Mouse (Mus musculus) G1E (cell line): ENCODE results near the gene Tubgcp6. TPM values are rescaled to one million over a fixed set of nuclear protein-coding genes. Genes with fewer than 3 reads are reported as not detected.

ENCODE experiments used
- ATAC-seq: 2 replicates; pipeline ENCODE4 v1.8.0; 2016; ENCODE audit warnings: mild to moderate bottlenecking; ENCODE audit not compliant: insufficient number of reproducible peaks, poor library complexity, low FRiP score, severe bottlenecking; ENCODE audit errors: extremely low read depth
- DNase-seq: peaks from one replicate; pipeline ENCODE4 v3.0.0; 2012; ENCODE audit warnings: low spot score
- H3K27me3 ChIP-seq: 2 replicates; pipeline ENCODE4 v1.6.1; 2012; ENCODE audit warnings: mild to moderate bottlenecking, low read length, inconsistent platforms; ENCODE audit not compliant: insufficient read depth
- H3K36me3 ChIP-seq: replicated peaks from 2 replicates; pipeline ENCODE3; 2012; ENCODE audit warnings: mild to moderate bottlenecking, inconsistent platforms
- H3K4me1 ChIP-seq: 2 replicates; pipeline ENCODE4 v1.6.1; 2012; ENCODE audit warnings: low read depth, low read length, inconsistent platforms, mixed read lengths; ENCODE audit not compliant: insufficient read depth
- H3K4me3 ChIP-seq: 2 replicates; pipeline ENCODE4 v1.5.1; 2012; ENCODE audit warnings: low read depth, mild to moderate bottlenecking, inconsistent platforms, low read length, moderate library complexity, mixed read lengths
- H3K9me3 ChIP-seq: replicated peaks from 2 replicates; pipeline ENCODE4 v1.6.1; 2012; ENCODE audit warnings: inconsistent platforms
- CTCF ChIP-seq: IDR thresholded peaks from 2 replicates; pipeline ENCODE4 v1.5.1; 2012; ENCODE audit warnings: low read depth, low read length, inconsistent platforms, mixed read lengths
- GATA1 ChIP-seq: IDR thresholded peaks from 2 replicates; pipeline ENCODE4 v1.6.1; 2012; ENCODE audit warnings: borderline replicate concordance, low read length, inconsistent platforms, mixed read lengths
- GATA2 ChIP-seq: IDR thresholded peaks from 2 replicates; pipeline ENCODE4 v1.6.1; 2012; ENCODE audit warnings: low read depth, low read length, inconsistent platforms, borderline replicate concordance
- POLR2AphosphoS5 ChIP-seq: IDR thresholded peaks from 2 replicates; pipeline ENCODE4 v1.6.1; 2012; ENCODE audit warnings: low read depth, low read length, inconsistent platforms; ENCODE audit not compliant: insufficient replicate concordance
- TAL1 ChIP-seq: conservative IDR thresholded peaks from 2 replicates; pipeline ENCODE4 v1.6.1; 2012; ENCODE audit warnings: low read depth, low read length, inconsistent platforms, mixed read lengths
- polyA plus RNA-seq: library from polyadenylated mRNA; stranded (reverse); fragments of >175 nt; gene quantifications from 2 replicates; pipeline ENCODE4 v1.2.3, GENCODE M21; 2012
- total RNA-seq, 2 experiments: library from RNA; stranded (forward) in 1 of 2; stranded (reverse) in 1 of 2; fragments of 200-1000 nt in 1 of 2; fragments of >200 nt in 1 of 2; fragmentation: Nextera tagmentation in 1 of 2; gene quantifications; 2 replicates each; pipeline ENCODE4 v1.2.3; 2014 to 2017

Gene Tubgcp6
- total and polyA plus RNA-seq, 3 experiments = 19.3 to 55.2 (median 31.8) TPM

DNA sequence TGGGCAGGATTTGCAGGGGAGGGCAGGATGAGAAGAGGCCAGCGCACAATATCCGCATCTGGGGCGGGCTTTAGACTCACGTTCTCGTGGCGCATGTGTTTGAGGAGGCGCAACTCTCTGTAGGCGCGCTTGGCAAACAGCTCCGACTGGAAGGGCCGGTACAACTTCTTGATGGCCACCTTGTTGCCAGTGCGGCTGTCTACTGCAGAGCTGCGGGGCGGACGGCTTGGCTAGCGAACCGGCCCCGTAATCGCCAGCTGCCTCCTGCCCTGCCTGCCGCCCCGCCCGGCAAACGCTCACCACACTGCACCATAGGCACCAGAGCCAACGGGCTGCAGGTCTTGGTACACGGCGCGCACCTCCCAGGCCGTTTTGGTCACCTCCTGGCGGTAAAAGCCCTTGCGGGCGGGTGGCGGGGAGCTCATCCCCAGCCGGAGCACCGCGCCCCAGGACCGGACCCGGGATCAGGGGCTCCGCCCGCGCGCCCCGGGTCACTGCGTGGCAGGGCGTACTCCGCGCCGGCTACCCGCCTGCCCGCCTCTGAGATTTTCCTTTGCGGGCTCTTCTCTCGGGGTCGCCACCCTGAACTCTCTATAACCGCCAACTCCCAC lies 17.2 kb upstream of the Tubgcp6 start:
- Histone ChIP-seq H3K4me1 (0 out of 2 replicates have a peak, but pooled peaks cover 2% of the 10 kb centered on the region), H3K36me3 (no peaks in the 10 kb centered on the region), H3K27me3 (peaks cover 72% of the 10 kb centered on the region), H3K4me3 (no peak overlapping the region), H3K9me3 (no peaks in the 10 kb centered on the region)
- no peak for DNase-seq
- ATAC-seq = no peak
- no peak for TF ChIP-seq GATA2
- TF ChIP-seq CTCF = no peak
- no peak for TF ChIP-seq TAL1
- TF ChIP-seq GATA1 = no peak

DNA sequence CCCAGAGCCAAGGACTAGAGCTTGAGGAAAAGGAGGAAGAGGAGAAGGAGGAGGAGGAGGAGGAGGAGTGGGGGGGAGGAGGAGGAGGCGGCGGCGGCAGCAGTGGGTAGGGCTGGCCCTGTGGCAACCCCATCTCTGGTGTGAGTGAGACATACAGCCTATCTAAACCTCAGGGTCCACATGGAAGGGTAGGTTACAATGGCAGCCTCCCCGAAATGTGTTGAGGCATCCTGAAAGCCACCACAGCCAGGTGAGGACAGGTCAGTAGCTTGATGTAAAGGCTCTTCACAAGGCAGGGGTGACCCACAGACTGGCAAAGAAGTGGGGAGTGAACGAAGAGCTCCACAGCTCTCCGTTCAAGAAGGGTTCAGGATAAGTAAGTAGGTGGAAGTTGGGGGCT lies 15.6 kb upstream of the Tubgcp6 start:
- H3K9me3 ChIP-seq = no peaks in the 10 kb centered on the region
- DNase-seq = no peak
- 0 out of 2 replicates have a peak, but pooled peaks cover 2% of the 10 kb centered on the region for H3K4me1 ChIP-seq
- H3K36me3 ChIP-seq = no peaks in the 10 kb centered on the region
- peaks cover 69% of the 10 kb centered on the region for H3K27me3 ChIP-seq
- no peak overlapping the region for H3K4me3 ChIP-seq
- no peak for ATAC-seq
- no peak for TF ChIP-seq CTCF
- TF ChIP-seq TAL1 = no peak
- no peak for TF ChIP-seq POLR2AphosphoS5
- no peak for TF ChIP-seq GATA1
- TF ChIP-seq GATA2 = no peak

DNA sequence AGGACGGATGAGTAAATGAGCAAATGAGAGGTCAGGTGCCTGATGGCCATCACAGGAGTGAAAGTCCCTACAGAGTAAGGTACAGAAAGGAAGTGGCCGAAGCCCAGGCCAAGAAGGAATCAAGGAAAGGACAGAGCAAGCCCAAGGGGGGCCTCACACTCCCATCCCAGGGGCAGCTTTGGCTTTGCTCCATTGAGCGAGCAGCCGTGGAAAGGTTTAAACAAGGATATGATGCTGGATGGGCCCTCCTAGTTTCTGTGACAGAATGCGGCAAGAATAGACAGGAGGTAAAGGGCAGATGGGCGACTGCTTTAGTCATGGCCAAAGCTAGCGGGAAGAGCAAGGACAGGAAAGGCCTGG lies 15.1 kb upstream of the Tubgcp6 start:
- DNase-seq = no peak
- H3K36me3 ChIP-seq = no peaks in the 10 kb centered on the region
- peaks cover 66% of the 10 kb centered on the region for H3K27me3 ChIP-seq
- TF ChIP-seq POLR2AphosphoS5 (no peak), TAL1 (no peak), GATA1 (no peak), CTCF (no peak), GATA2 (no peak)
- 0 out of 2 replicates have a peak, but pooled peaks cover 2% of the 10 kb centered on the region for H3K4me1 ChIP-seq
- H3K9me3 ChIP-seq = no peaks in the 10 kb centered on the region
- H3K4me3 ChIP-seq = no peak overlapping the region
- no peak for ATAC-seq

DNA sequence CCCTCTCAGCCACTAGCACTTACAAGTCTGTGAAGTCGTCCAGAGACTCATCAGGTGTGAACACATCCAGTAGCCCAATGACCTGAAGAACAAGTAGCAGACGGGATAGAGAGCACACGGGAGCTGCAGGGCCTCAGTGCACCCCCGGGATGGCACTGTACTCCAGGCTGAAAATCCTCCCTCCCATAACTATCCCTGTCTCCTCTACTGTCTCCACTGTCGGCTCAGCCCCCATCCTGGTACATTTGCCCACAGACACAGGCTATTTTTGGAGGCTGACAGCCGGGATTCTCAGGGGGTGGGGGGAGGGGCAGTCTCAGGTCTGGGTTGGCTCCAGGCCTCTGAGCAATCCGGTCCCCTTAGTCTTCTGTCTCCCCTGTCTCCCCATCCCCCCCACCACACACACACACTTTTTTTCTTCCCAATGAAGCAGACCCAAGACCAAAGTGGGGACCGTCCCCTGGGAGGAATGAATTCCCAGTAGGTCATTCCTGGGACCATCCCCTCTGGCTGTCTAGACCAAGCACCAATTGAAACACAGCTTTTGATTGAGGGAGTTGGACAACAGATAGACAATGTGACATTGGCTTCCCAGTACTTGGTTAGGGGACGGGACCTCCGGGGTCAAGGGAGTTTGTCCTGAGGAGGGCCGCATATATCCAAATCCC lies 14.6 kb upstream of the Tubgcp6 start:
- Histone ChIP-seq H3K27me3 (peaks cover 61% of the 10 kb centered on the region), H3K4me1 (no peaks in the 10 kb centered on the region), H3K4me3 (no peak overlapping the region), H3K36me3 (peaks cover under 1% of the 10 kb centered on the region), H3K9me3 (no peaks in the 10 kb centered on the region)
- no peak for ATAC-seq
- DNase-seq = no peak
- TF ChIP-seq GATA1 (no peak), GATA2 (no peak), POLR2AphosphoS5 (no peak), CTCF (no peak), TAL1 (no peak)

DNA sequence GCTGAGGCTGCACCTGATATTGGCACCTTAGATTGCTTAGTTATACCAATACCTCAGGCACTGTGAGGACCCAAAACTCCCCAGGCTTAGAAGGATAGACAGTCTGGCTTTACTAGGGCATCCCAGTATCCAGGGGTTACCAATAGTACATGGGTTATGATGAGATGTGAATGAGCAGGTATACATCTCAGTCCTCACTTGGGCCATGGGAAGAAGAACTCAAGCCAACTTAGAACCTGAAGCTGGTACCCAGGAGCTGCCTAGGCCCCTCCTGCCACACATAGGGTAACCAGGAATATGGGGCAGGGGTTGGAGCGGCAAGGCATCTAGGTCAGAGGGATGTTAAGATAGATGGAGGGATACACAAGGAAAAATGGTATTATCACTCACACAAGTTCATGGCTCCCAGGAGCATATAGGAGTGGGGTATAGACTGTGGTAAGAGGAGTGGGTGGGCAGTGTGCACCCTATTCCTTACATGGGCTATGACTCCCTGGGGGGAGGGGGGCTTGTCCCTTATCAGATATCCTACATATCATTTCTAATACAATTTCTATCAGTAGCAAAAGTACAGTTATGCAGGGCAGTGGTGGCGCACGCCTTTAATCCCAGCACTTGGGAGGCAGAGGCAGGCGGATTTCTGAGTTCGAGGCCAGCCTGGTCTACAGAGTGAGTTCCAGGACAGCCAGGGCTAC lies 13.7 kb upstream of the Tubgcp6 start:
- Histone ChIP-seq H3K4me3 (no peak overlapping the region), H3K27me3 (peaks cover 54% of the 10 kb centered on the region), H3K36me3 (peaks cover 7% of the 10 kb centered on the region), H3K4me1 (peaks cover 1% of the 10 kb centered on the region), H3K9me3 (no peaks in the 10 kb centered on the region)
- DNase-seq (no peak), ATAC-seq (no peak)
- TF ChIP-seq GATA2 = no peak
- no peak for TF ChIP-seq CTCF
- TF ChIP-seq POLR2AphosphoS5 = no peak
- TF ChIP-seq GATA1 = no peak
- no peak for TF ChIP-seq TAL1

DNA sequence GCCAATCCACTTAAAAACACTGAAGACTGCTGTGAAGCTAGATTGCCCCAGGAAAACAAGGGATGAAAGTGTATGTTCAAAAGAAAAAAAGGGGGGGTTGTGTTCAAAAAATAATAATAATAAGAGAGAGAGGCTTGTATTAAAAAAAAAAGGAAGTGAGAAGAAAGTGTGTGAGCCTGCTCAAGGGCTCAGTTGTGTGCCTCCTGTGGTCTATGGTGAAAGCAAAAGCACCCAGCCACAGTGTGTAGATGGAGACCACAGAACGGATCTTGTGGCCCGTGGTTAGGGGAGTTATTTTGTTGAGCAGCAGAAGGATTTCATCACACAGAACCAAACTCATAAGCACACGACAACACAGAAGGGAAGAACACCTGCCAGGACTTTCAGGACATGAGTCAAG lies 8.4 kb upstream of the Tubgcp6 start:
- DNase-seq (no peak), ATAC-seq (no peak)
- Histone ChIP-seq H3K36me3 (peaks cover 22% of the 10 kb centered on the region), H3K27me3 (peaks cover 12% of the 10 kb centered on the region; the same call in 1 of the 2 replicates), H3K9me3 (no peaks in the 10 kb centered on the region), H3K4me3 (no peak overlapping the region), H3K4me1 (peaks cover 42% of the 10 kb centered on the region)
- TF ChIP-seq CTCF (no peak), GATA2 (no peak), TAL1 (no peak), GATA1 (no peak), POLR2AphosphoS5 (no peak)
